Mouse (Mus musculus) MEL (cell line): ENCODE measurements around the gene Dnajc11.

Experiments used
- EP300 ChIP-seq, 2 experiments: IDR thresholded peaks; 2 replicates each; pipeline ENCODE4 v1.6.1; 2011; ENCODE audit warnings: improper control_type of control experiment in 2 of 2, low read length in 2 of 2, low read depth in 1 of 2, mild to moderate bottlenecking in 1 of 2
- POLR2A ChIP-seq, 2 experiments: IDR thresholded peaks; 2 replicates each; pipeline ENCODE4 v1.6.1; 2011 to 2012; ENCODE audit warnings: low read length in 2 of 2, mild to moderate bottlenecking in 2 of 2, control low read depth in 1 of 2, improper control_type of control experiment in 1 of 2, low read depth in 1 of 2, moderate library complexity in 1 of 2; ENCODE audit not compliant: control insufficient read depth in 1 of 2, insufficient read depth in 1 of 2, poor library complexity in 1 of 2
- TAL1 ChIP-seq: IDR thresholded peaks from 2 replicates; pipeline ENCODE4 v1.6.1; 2012; ENCODE audit warnings: mild to moderate bottlenecking, inconsistent platforms, low read length, moderate library complexity, mixed read lengths
- USF1 ChIP-seq: IDR thresholded peaks from 2 replicates; pipeline ENCODE4 v1.6.1; 2014; ENCODE audit warnings: low read depth, mild to moderate bottlenecking, inconsistent platforms, low read length, improper control_type of control experiment, moderate library complexity

DNA sequence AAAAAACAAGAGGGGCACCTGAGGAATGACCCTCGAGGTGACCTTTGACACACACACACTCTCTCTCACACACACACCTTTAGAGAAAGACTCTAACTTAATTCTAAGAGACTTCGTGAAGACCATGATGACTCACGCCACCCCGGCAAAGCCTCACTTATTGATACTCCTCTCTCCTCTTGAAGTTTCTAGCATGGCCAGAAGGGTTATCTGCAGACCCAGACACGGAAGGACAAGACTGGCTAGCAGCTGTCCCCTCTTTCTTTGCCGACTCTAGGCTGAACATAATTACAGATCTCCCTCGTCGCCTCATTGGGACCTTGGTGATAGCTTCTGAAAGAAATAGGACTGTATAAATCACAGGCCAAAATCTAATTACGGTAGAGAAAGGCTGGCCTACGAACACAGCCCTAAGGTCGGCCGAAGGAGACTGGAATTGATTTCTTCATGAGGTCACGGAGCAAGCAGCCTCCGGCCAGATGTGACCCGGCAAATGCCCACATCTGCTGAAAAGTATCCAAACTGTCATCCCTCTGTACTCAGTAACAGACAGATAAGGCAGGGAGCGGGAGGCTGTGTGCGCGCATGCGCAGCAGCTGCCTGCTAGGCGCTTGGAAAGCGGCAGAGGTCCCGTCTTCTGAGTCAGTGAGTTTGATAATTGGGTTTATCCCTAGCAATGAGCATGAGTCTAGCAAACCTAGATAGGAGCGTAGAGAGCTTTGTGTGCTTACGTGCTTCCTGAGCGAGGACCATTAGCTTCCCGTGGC is 25.7 kb upstream of the Dnajc11 start:
- TF ChIP-seq POLR2A (IDR thresholded peaks at IDR 0.05; ENCODE audit: control insufficient read depth in 1 of 2, insufficient read depth in 1 of 2, low read depth in 1 of 2, low read length in 2 of 2, poor library complexity in 1 of 2) (peak in 1 of 2 experiments; percentile 65; a peak in 2 of 4 replicates), USF1 (no peak), EP300 (IDR thresholded peaks at IDR 0.05; ENCODE audit: low read depth in 1 of 2, low read length in 2 of 2) (no peak; a peak in 1 of 4 replicates), TAL1 (peak; percentile 60)
